Mouse (Mus musculus): Measurements from ENCODE around the gene Tsnaxip1.

DNA sequence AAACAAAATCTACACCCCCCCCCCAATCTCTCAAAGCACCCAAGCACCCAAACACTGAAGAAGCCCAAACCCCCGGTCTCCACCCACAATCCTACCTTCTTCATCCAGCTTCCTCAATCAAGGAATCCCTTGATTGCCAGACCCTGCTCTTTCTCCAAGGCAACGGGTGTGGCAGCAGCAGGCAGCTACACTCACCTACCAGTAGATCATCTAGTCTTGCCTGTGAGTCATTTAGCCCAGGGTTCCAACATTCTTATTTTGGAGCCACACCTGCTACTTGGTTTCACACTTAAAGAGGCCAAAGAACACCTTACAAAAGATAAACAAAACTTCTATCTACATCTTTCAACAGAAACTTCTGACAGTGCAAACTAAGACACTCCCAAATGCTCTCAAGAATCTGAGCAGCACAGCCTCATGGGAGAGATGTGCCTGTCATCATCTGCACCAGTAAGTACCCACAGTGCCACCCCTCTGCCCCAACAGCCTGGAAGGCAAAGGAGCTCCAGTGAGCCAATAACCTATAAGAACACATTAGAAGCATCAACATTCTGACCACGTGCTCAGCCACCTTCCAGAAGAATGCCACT, 33.4 kb upstream of the Tsnaxip1 start:
- TF ChIP-seq CTCF (IDR thresholded peaks at IDR 0.05; ENCODE audit: control insufficient read depth, insufficient read depth, low read length) (no peak), POLR2A (IDR thresholded peaks at IDR 0.05; ENCODE audit: borderline replicate concordance, control insufficient read depth, low read depth, low read length) (no peak)

All from bone marrow, adult 2 months (tissue).